Mouse (Mus musculus) ES-E14 (cell line): ENCODE results near the gene Pkmyt1. TPM values are rescaled to one million over a fixed set of nuclear protein-coding genes. Genes with fewer than 3 reads are reported as not detected.

Experiments used
- DNase-seq: peaks from one replicate; pipeline ENCODE4 v3.0.0-alpha.2; 2013; ENCODE audit warnings: low read depth, low spot score
- H3K27ac ChIP-seq: 2 replicates; pipeline ENCODE4 v1.5.1; 2012; ENCODE audit warnings: low read depth, mild to moderate bottlenecking, low read length, moderate library complexity, mixed read lengths; ENCODE audit not compliant: poor library complexity, insufficient read depth, severe bottlenecking
- H3K36me3 ChIP-seq: 2 replicates; pipeline ENCODE4 v1.6.1; 2012; ENCODE audit warnings: mild to moderate bottlenecking, low read length, moderate library complexity, mixed read lengths; ENCODE audit not compliant: control insufficient read depth, poor library complexity, insufficient read depth, severe bottlenecking
- H3K4me1 ChIP-seq, 2 experiments: fragments of 150-350 bp in 1 of 2; sonication (generic) in 1 of 2; 2 replicates each; pipeline ENCODE4 v1.6.1; 2012; ENCODE audit warnings: low read length in 2 of 2, mild to moderate bottlenecking in 1 of 2, mixed read lengths in 1 of 2; ENCODE audit not compliant: control insufficient read depth in 2 of 2, insufficient read depth in 2 of 2, poor library complexity in 1 of 2
- H3K4me3 ChIP-seq, 2 experiments: fragments of 150-350 bp in 1 of 2; sonication (generic) in 1 of 2; 2 replicates each; pipeline ENCODE4 v1.5.1; 2012; ENCODE audit warnings: low read length in 2 of 2, low read depth in 1 of 2, mild to moderate bottlenecking in 1 of 2, mixed read lengths in 1 of 2; ENCODE audit not compliant: insufficient read depth in 1 of 2, poor library complexity in 1 of 2, severe bottlenecking in 1 of 2
- H3K9ac ChIP-seq: 2 replicates; pipeline ENCODE4 v1.6.1; 2012; ENCODE audit warnings: low read depth, mild to moderate bottlenecking, low read length, mixed read lengths; ENCODE audit not compliant: poor library complexity, insufficient read depth, severe bottlenecking
- H3K9me3 ChIP-seq: fragments of 150-350 bp; sonication (generic); 2 replicates; pipeline ENCODE4 v1.6.1; 2012; ENCODE audit warnings: low read depth, mild to moderate bottlenecking, low read length; ENCODE audit not compliant: control insufficient read depth, insufficient read depth
- CHD2 ChIP-seq: IDR thresholded peaks from 2 replicates; pipeline ENCODE4 v1.6.1; 2014; ENCODE audit warnings: mild to moderate bottlenecking, low read depth, low read length, inconsistent platforms
- HCFC1 ChIP-seq: IDR thresholded peaks from 2 replicates; pipeline ENCODE4 v1.6.1; 2012; ENCODE audit warnings: low read length, inconsistent platforms, borderline replicate concordance; ENCODE audit not compliant: insufficient read depth
- MAFK ChIP-seq: IDR thresholded peaks from 2 replicates; pipeline ENCODE4 v1.6.1; 2014; ENCODE audit warnings: mild to moderate bottlenecking, low read depth, low read length, inconsistent platforms; ENCODE audit not compliant: insufficient read depth
- ZC3H11A ChIP-seq: IDR thresholded peaks from 2 replicates; pipeline ENCODE4 v1.6.1; 2012; ENCODE audit warnings: low read depth, mild to moderate bottlenecking, inconsistent platforms, low read length, borderline replicate concordance
- ZNF384 ChIP-seq: IDR thresholded peaks from 2 replicates; pipeline ENCODE4 v1.6.1; 2012; ENCODE audit warnings: low read depth, low read length, inconsistent platforms
- in situ Hi-C, 2 experiments: fragments of 600-800 bp; cut with MboI; formaldehyde crosslinking; loops; one replicate each; pipeline ENCODE4 v1.15.1; 2025; ENCODE audit warnings: low sequenced_read_pairs in 2 of 2, inconsistent platforms in 1 of 2; ENCODE audit not compliant: unreplicated experiment in 2 of 2
- total RNA-seq: library from RNA; depleted of rRNA; stranded (reverse); fragments of 300-350 nt; gene quantifications from 2 replicates; pipeline ENCODE4 v1.2.3, GENCODE M21; 2012

Gene Pkmyt1
- total RNA-seq, 1 experiment: 24.1 TPM

DNA sequence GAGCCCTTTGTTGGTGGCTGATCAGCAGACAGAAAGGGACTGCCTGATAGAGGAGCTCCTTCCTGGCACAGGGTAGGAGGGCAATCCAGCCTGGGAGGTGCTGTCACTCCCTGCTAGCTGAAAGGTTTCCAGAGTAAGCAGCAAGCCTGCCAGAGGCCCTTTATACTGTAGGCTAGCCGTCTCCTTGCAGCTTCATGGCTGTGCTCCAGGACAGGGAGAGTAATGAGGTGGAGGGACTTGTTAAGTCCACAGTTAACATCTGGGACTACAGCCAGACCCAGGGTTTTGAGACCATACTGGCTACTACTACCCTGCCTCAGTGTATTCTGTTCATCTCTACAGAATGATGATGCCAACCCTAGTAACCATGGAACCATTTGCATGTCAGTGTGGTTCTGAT lies 8.2 kb downstream of the Pkmyt1 start:
- in situ Hi-C loops: no loop called here
- DNase-seq: no peak
- Histone ChIP-seq H3K9ac (no peak overlapping the region), H3K9me3 (no peaks in the 10 kb centered on the region), H3K4me1 (peaks cover 0 to 7% of the 10 kb centered on the region in 2 experiments; a peak in 1 of 4 replicates), H3K4me3 (no peak overlapping the region), H3K36me3 (peaks cover 10% of the 10 kb centered on the region; the same call in 1 of the 2 replicates), H3K27ac (no peak overlapping the region)
- no peak for TF ChIP-seq MAFK
- no peak for TF ChIP-seq CHD2
- TF ChIP-seq ZNF384: no peak
- no peak for TF ChIP-seq ZC3H11A
- no peak for TF ChIP-seq HCFC1

GRCm38 (mm10) chr17:23737493-23738445 lies 11.6 kb downstream of the Pkmyt1 start:
- TF ChIP-seq HCFC1 (no peak), MAFK (0 out of 2 replicates have a peak, but pooled peaks have one; percentile 9)
- Histone ChIP-seq H3K27ac (no peak overlapping the region), H3K9me3 (no peaks in the 10 kb centered on the region), H3K4me1 (peaks cover 0 to 12% of the 10 kb centered on the region in 2 experiments; a peak in 1 of 4 replicates), H3K4me3 (no peak overlapping the region), H3K36me3 (peaks cover 6% of the 10 kb centered on the region; the same call in 1 of the 2 replicates), H3K9ac (no peak overlapping the region)
- in situ Hi-C loops: no loop called here
- no peak for DNase-seq

DNA sequence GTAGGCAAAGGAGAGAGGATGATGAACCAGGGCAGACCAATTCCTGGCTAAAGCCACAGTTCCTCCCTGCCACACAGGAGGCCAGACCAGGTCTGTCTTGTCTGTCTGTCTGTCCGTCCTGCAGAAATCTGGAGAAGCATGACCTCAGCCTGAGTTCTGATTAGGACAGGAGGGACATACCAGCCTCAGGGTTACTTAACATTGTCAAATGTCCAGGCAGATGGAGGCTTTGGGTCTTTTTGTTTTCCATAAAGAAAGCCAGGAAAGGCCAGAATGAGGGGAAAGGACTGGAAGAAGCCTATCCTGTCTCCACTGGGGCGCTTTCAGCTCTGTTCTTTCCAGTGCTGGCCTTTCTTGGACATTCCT lies 12.7 kb downstream of the Pkmyt1 start:
- Histone ChIP-seq H3K4me1 (peaks cover 0 to 12% of the 10 kb centered on the region in 2 experiments; a peak in 1 of 4 replicates), H3K9ac (no peak overlapping the region), H3K36me3 (peaks cover 6% of the 10 kb centered on the region; the same call in 1 of the 2 replicates), H3K4me3 (peak overlapping the region in 1 of 2 experiments; percentile 80; a peak in 2 of 4 replicates), H3K9me3 (no peaks in the 10 kb centered on the region), H3K27ac (no peak overlapping the region)
- no peak for TF ChIP-seq MAFK
- TF ChIP-seq ZNF384: no peak
- no peak for TF ChIP-seq ZC3H11A
- TF ChIP-seq CHD2: no peak
- TF ChIP-seq HCFC1: no peak
- no peak for DNase-seq
- in situ Hi-C loops: no loop called here

- in situ Hi-C loops: no loop called here
- H3K4me1 ChIP-seq: peaks cover 0 to 12% of the 10 kb centered on the region in 2 experiments; a peak in 1 of 4 replicates
- peak overlapping the region; percentile 45 for H3K9ac ChIP-seq
- H3K9me3 ChIP-seq: no peaks in the 10 kb centered on the region
- no peak for TF ChIP-seq ZC3H11A
- TF ChIP-seq CHD2: peak; percentile 19; the same call in 1 of the 2 replicates
- peaks cover 4% of the 10 kb centered on the region; the same call in 1 of the 2 replicates for H3K36me3 ChIP-seq
- DNase-seq: no peak
- peak overlapping the region; percentile 66 to 80 for H3K4me3 ChIP-seq
- H3K27ac ChIP-seq: no peak overlapping the region
Measured at GRCm38 (mm10) chr17:23739202-23740135, 13.3 kb downstream of the Pkmyt1 start.
